Mouse (Mus musculus) G1E (cell line): ENCODE results near the gene Gphn.

ENCODE experiments used
- CTCF ChIP-seq: IDR thresholded peaks from 2 replicates; pipeline ENCODE4 v1.5.1; 2012; ENCODE audit warnings: low read depth, low read length, inconsistent platforms, mixed read lengths
- POLR2AphosphoS5 ChIP-seq: IDR thresholded peaks from 2 replicates; pipeline ENCODE4 v1.6.1; 2012; ENCODE audit warnings: low read depth, low read length, inconsistent platforms; ENCODE audit not compliant: insufficient replicate concordance

DNA sequence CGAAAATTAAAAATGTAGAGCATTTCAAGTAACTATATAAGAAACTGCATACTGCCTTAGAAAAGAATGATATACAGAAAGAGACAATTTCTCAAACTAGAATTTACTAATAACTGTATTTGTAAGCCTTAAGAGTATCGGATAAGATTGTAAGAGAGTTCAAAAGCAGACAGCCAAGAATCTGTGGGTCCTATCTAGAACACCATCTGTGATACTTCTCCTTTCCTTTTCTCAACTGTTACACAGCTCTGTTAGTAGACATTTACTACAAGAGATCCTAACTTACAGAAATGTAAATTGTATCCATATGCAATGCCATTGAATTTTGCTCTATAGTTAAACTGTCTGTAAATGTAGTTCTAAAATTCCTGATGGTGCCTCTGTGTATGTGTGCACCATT is 324.7 kb downstream of the Gphn start:
- TF ChIP-seq CTCF (no peak), POLR2AphosphoS5 (no peak)
